Mouse (Mus musculus): Measurements from ENCODE around the gene Lnpep. TPM values are rescaled to one million over a fixed set of nuclear protein-coding genes. Genes with fewer than 3 reads are reported as not detected.

The Lnpep gene
- total and polyA plus RNA-seq, 3 experiments, result 7.1 to 91.4 (median 62.9) TPM

- H3K4me1 ChIP-seq (ENCODE audit: insufficient read depth, low read depth, low read length), result peaks cover 16% of the 10 kb centered on the region
- peaks cover 10% of the 10 kb centered on the region for H3K36me3 ChIP-seq (replicated peaks)
- no peak overlapping the region for H3K4me3 ChIP-seq (ENCODE audit: low read depth, low read length)
- DNase-seq (ENCODE audit: low spot score) (no peak), ATAC-seq (ENCODE audit: extremely low read depth, insufficient number of reproducible peaks, low FRiP score, poor library complexity, severe bottlenecking) (peak; percentile 63)
- H3K9me3 ChIP-seq (replicated peaks), result no peaks in the 10 kb centered on the region
- no peaks in the 10 kb centered on the region for H3K27me3 ChIP-seq (ENCODE audit: insufficient read depth, low read length)
- no peak for TF ChIP-seq TAL1 (conservative IDR thresholded peaks at IDR 0.05; ENCODE audit: low read depth, low read length)
- TF ChIP-seq POLR2AphosphoS5 (IDR thresholded peaks at IDR 0.05; ENCODE audit: insufficient replicate concordance, low read depth, low read length), result no peak
- no peak for TF ChIP-seq GATA1 (IDR thresholded peaks at IDR 0.05; ENCODE audit: borderline replicate concordance, low read length)
- TF ChIP-seq GATA2 (IDR thresholded peaks at IDR 0.05; ENCODE audit: borderline replicate concordance, low read depth, low read length), result no peak
- no peak for TF ChIP-seq CTCF (IDR thresholded peaks at IDR 0.05; ENCODE audit: low read depth, low read length)
These were observed 37.4 kb downstream of the Lnpep start for GRCm38 (mm10) chr17:17587333-17588047.

DNA sequence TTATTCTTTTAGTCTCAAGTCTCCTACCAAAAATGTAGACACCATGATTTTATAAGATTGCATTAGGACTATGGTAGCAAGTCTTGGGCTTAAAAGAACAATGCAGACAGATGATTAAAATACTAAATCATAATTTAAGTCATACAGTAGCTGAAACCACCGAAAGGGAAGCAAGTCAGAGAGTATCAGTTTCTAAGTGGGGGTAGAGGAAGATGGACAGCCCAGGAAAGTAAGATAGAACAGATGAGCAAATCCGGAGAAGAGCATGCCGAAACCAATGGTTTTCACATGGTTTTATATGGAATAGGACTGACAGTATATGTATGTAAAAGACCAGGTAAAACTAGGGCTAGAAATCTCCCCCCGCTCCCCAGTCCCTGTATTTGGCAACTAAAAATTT is 39.7 kb downstream of the Lnpep start:
- H3K27me3 ChIP-seq (ENCODE audit: insufficient read depth, low read length), result no peaks in the 10 kb centered on the region
- peaks cover 15% of the 10 kb centered on the region for H3K4me1 ChIP-seq (ENCODE audit: insufficient read depth, low read depth, low read length)
- DNase-seq (ENCODE audit: low spot score) (no peak), ATAC-seq (ENCODE audit: extremely low read depth, insufficient number of reproducible peaks, low FRiP score, poor library complexity, severe bottlenecking) (no peak)
- no peaks in the 10 kb centered on the region for H3K9me3 ChIP-seq (replicated peaks)
- TF ChIP-seq GATA2 (IDR thresholded peaks at IDR 0.05; ENCODE audit: borderline replicate concordance, low read depth, low read length) (no peak), TAL1 (conservative IDR thresholded peaks at IDR 0.05; ENCODE audit: low read depth, low read length) (no peak), POLR2AphosphoS5 (IDR thresholded peaks at IDR 0.05; ENCODE audit: insufficient replicate concordance, low read depth, low read length) (no peak), CTCF (IDR thresholded peaks at IDR 0.05; ENCODE audit: low read depth, low read length) (no peak), GATA1 (IDR thresholded peaks at IDR 0.05; ENCODE audit: borderline replicate concordance, low read length) (no peak)
- H3K36me3 ChIP-seq (replicated peaks), result peaks cover 7% of the 10 kb centered on the region
- no peak overlapping the region for H3K4me3 ChIP-seq (ENCODE audit: low read depth, low read length)

- H3K36me3 ChIP-seq (replicated peaks), result peaks cover 9% of the 10 kb centered on the region
- H3K4me1 ChIP-seq (ENCODE audit: insufficient read depth, low read depth, low read length), result peaks cover 15% of the 10 kb centered on the region
- H3K27me3 ChIP-seq (ENCODE audit: insufficient read depth, low read length), result no peaks in the 10 kb centered on the region
- H3K4me3 ChIP-seq (ENCODE audit: low read depth, low read length), result no peak overlapping the region
- H3K9me3 ChIP-seq (replicated peaks), result no peaks in the 10 kb centered on the region
- no peak for TF ChIP-seq CTCF (IDR thresholded peaks at IDR 0.05; ENCODE audit: low read depth, low read length)
- TF ChIP-seq GATA2 (IDR thresholded peaks at IDR 0.05; ENCODE audit: borderline replicate concordance, low read depth, low read length), result no peak
- TF ChIP-seq POLR2AphosphoS5 (IDR thresholded peaks at IDR 0.05; ENCODE audit: insufficient replicate concordance, low read depth, low read length), result no peak
- no peak for TF ChIP-seq GATA1 (IDR thresholded peaks at IDR 0.05; ENCODE audit: borderline replicate concordance, low read length)
- TF ChIP-seq TAL1 (conservative IDR thresholded peaks at IDR 0.05; ENCODE audit: low read depth, low read length), result no peak
- ATAC-seq (ENCODE audit: extremely low read depth, insufficient number of reproducible peaks, low FRiP score, poor library complexity, severe bottlenecking) (no peak), DNase-seq (ENCODE audit: low spot score) (no peak)
These were observed 41.0 kb downstream of the Lnpep start for GRCm38 (mm10) chr17:17583896-17584295.

GRCm38 (mm10) chr17:17581234-17581633 is 43.6 kb downstream of the Lnpep start:
- H3K36me3 ChIP-seq (replicated peaks), result peaks cover 22% of the 10 kb centered on the region
- TF ChIP-seq GATA2 (IDR thresholded peaks at IDR 0.05; ENCODE audit: borderline replicate concordance, low read depth, low read length) (no peak), POLR2AphosphoS5 (IDR thresholded peaks at IDR 0.05; ENCODE audit: insufficient replicate concordance, low read depth, low read length) (no peak), GATA1 (IDR thresholded peaks at IDR 0.05; ENCODE audit: borderline replicate concordance, low read length) (no peak), TAL1 (conservative IDR thresholded peaks at IDR 0.05; ENCODE audit: low read depth, low read length) (no peak), CTCF (IDR thresholded peaks at IDR 0.05; ENCODE audit: low read depth, low read length) (no peak)
- ATAC-seq (ENCODE audit: extremely low read depth, insufficient number of reproducible peaks, low FRiP score, poor library complexity, severe bottlenecking) (no peak), DNase-seq (ENCODE audit: low spot score) (no peak)
- peaks cover 5% of the 10 kb centered on the region; the same call in 1 of the 2 replicates for H3K4me1 ChIP-seq (ENCODE audit: insufficient read depth, low read depth, low read length)
- no peaks in the 10 kb centered on the region for H3K27me3 ChIP-seq (ENCODE audit: insufficient read depth, low read length)
- H3K4me3 ChIP-seq (ENCODE audit: low read depth, low read length), result no peak overlapping the region
- no peaks in the 10 kb centered on the region for H3K9me3 ChIP-seq (replicated peaks)

- peaks cover 62% of the 10 kb centered on the region for H3K36me3 ChIP-seq (replicated peaks)
These were observed 48.5 kb downstream of the Lnpep start for GRCm38 (mm10) chr17:17576399-17576798.

DNA sequence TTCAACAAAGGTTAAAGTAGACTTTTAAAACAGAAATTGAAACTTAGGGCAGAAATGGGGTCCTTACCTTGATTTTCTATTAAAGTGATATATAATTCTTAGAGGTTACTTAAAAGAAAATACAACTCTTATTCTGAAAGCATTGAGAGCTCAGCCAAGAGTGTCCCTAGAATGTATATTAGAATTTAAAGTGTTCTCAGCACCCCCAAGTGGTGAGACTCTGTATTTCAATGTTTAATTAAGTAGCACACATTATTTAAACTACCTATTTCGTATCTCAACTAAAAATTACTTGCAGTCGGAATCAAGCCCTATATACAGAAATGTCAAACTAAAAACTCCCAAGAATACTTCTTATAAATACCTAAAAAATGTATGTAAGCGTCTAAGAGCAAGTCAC is 57.8 kb downstream of the Lnpep start:
- TF ChIP-seq CTCF (IDR thresholded peaks at IDR 0.05; ENCODE audit: low read depth, low read length) (no peak), GATA1 (IDR thresholded peaks at IDR 0.05; ENCODE audit: borderline replicate concordance, low read length) (no peak), TAL1 (conservative IDR thresholded peaks at IDR 0.05; ENCODE audit: low read depth, low read length) (no peak), POLR2AphosphoS5 (IDR thresholded peaks at IDR 0.05; ENCODE audit: insufficient replicate concordance, low read depth, low read length) (no peak), GATA2 (IDR thresholded peaks at IDR 0.05; ENCODE audit: borderline replicate concordance, low read depth, low read length) (no peak)
- Histone ChIP-seq H3K4me1 (ENCODE audit: insufficient read depth, low read depth, low read length) (no peaks in the 10 kb centered on the region), H3K27me3 (ENCODE audit: insufficient read depth, low read length) (no peaks in the 10 kb centered on the region), H3K4me3 (ENCODE audit: low read depth, low read length) (no peak overlapping the region), H3K36me3 (replicated peaks) (peaks cover 54% of the 10 kb centered on the region), H3K9me3 (replicated peaks) (no peaks in the 10 kb centered on the region)
- ATAC-seq (ENCODE audit: extremely low read depth, insufficient number of reproducible peaks, low FRiP score, poor library complexity, severe bottlenecking), result 0 out of 2 replicates have a peak, but pooled peaks have one; percentile 40
- DNase-seq (ENCODE audit: low spot score), result no peak

More at GRCm38 (mm10) chr17:17576399-17576798, 48.5 kb downstream of the Lnpep start:
- Histone ChIP-seq H3K9me3 (replicated peaks) (no peaks in the 10 kb centered on the region), H3K4me3 (ENCODE audit: low read depth, low read length) (no peak overlapping the region), H3K4me1 (ENCODE audit: insufficient read depth, low read depth, low read length) (peaks cover 2% of the 10 kb centered on the region; the same call in 1 of the 2 replicates), H3K27me3 (ENCODE audit: insufficient read depth, low read length) (no peaks in the 10 kb centered on the region)
- DNase-seq (ENCODE audit: low spot score) (no peak), ATAC-seq (ENCODE audit: extremely low read depth, insufficient number of reproducible peaks, low FRiP score, poor library complexity, severe bottlenecking) (no peak)
- no peak for TF ChIP-seq TAL1 (conservative IDR thresholded peaks at IDR 0.05; ENCODE audit: low read depth, low read length)
- TF ChIP-seq CTCF (IDR thresholded peaks at IDR 0.05; ENCODE audit: low read depth, low read length), result no peak
- no peak for TF ChIP-seq GATA1 (IDR thresholded peaks at IDR 0.05; ENCODE audit: borderline replicate concordance, low read length)
- no peak for TF ChIP-seq POLR2AphosphoS5 (IDR thresholded peaks at IDR 0.05; ENCODE audit: insufficient replicate concordance, low read depth, low read length)
- no peak for TF ChIP-seq GATA2 (IDR thresholded peaks at IDR 0.05; ENCODE audit: borderline replicate concordance, low read depth, low read length)

All from G1E (cell line).